Mouse (Mus musculus) cortical plate, adult 2 months (tissue): ENCODE measurements around the gene Cfap299.

Source experiments
- CTCF ChIP-seq: fragments of 200-500 bp; IDR thresholded peaks from 2 replicates; pipeline ENCODE4 v1.5.1; 2011; ENCODE audit warnings: mild to moderate bottlenecking, control low read depth, low read length; ENCODE audit not compliant: insufficient read depth; ENCODE audit errors: extremely low read depth
- POLR2A ChIP-seq: fragments of 200-500 bp; IDR thresholded peaks from 2 replicates; pipeline ENCODE4 v1.6.1; 2011; ENCODE audit warnings: mild to moderate bottlenecking, low read length, control low read depth; ENCODE audit not compliant: insufficient read depth; ENCODE audit errors: extremely low read depth

DNA sequence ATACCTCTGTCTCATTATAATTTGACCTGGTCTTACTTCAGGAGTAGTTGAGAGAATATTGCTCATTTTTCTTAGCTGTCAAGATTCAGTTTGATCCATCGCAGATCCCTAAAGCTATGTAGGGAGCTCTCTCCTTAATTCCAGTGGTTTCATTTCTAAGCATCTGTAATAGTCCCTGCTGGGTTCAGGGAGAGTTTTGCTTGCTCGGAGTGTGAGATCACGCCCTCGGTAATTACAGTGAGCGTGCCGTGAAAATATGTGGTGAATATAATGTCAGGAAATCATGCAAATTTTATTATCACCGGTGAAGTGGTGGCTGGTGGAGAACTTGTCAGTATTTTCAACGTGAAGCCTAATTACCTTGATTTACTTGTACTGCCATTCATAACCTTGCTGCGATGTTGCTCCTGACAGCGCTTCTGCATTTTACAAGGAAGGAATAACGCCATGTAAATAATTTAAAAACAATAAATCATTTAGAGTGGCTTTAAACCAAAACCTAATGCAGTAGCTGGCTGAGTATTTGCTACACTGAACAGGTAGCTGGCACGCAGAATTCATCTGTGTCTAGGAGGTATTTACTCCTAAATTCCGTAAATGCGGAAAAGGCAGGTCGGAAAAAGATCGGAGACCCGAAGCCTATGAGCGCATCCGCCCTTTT, 36.6 kb upstream of the Cfap299 start:
- no peak for TF ChIP-seq CTCF
- TF ChIP-seq POLR2A: no peak
